25 mouse cellular contexts compared by ENCODE assay signal in the genomic region with DNA sequence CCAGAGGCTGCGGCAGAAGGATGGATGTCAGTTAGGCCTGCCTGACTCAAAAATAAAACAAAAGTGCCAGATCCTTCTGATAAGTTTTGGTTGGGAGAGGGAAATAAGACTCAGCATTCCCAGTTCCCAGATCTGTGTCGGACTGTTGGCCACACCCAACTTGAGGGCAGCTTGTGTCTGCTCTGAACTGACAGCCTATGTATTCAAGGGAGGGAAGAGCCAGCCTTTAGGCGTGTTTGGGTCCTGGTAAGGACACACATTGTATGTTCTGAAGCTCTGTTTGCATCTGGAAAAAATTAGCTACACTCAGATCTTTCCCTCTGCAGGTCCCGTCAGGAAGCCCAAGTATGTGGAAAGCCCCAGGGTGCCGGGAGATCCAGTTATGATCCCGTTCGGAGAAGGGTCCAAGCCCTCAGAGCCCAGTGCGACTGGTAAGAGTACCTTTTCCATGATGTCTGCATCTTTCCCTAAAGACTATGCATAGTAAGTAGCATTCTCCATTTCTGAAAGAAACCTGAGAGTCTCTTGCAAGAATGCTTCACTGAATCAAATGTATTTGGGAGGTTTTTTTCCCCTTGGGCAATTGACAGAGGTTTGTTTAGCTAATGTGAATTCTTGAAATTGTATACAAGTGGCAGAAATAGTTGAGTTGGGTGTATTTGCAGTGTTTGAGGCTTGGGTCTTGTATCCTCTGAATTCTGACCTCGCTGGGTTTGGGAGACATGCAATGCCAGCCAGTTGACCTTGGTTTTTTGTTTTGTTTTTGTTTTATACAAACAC.
DNase-seq lines count a peak whose midpoint lies in the region; ATAC-seq lines count a peak whose summit lies in the region.
"Had no signal": no experiment of that assay in that cellular context is flagged by ENCODE, and none has a peak within 500 bp of the region (broad histone marks: within the 10 kb centered on the region; RNA-seq: fewer than 3 reads in every experiment).

No protein-coding gene starts in this region.

- no peaks in the 10 kb centered on the region for H3K9me3 ChIP-seq in hindbrain, embryonic 12.5 days (replicated peaks)
- H3K9me3 ChIP-seq in hindbrain, embryonic 13.5 days, result no peaks in the 10 kb centered on the region
- H3K9me3 ChIP-seq in limb, embryonic 12.5 days, result 0 out of 2 replicates have a peak, but pooled peaks cover 4% of the 10 kb centered on the region
- no peaks in the 10 kb centered on the region for H3K9me3 ChIP-seq in limb, embryonic 10.5 days (replicated peaks)
- no peaks in the 10 kb centered on the region for H3K9me3 ChIP-seq in embryonic facial prominence, embryonic 14.5 days (ENCODE audit: control insufficient read depth, low read length)
- H3K9me3 ChIP-seq: forebrain, embryonic 12.5 days; neural tube, embryonic 13.5 days had no signal

- no peak overlapping the region for H3K4me2 ChIP-seq in hindbrain, embryonic 12.5 days (replicated peaks)
- H3K4me2 ChIP-seq in hindbrain, embryonic 13.5 days, result no peak overlapping the region
- no peak overlapping the region for H3K4me2 ChIP-seq in limb, embryonic 12.5 days
- 0 out of 2 replicates have a peak overlapping the region, but pooled peaks have one; percentile 1 for H3K4me2 ChIP-seq in embryonic facial prominence, embryonic 14.5 days (ENCODE audit: low read depth, low read length)
- H3K4me2 ChIP-seq: forebrain, embryonic 12.5 days; hindbrain, embryonic 15.5 days; liver, embryonic 11.5 days; neural tube, embryonic 13.5 days had no signal

- peaks cover 8% of the 10 kb centered on the region; the same call in 1 of the 2 replicates for H3K4me1 ChIP-seq in hindbrain, embryonic 12.5 days
- no peaks in the 10 kb centered on the region for H3K4me1 ChIP-seq in hindbrain, embryonic 13.5 days (replicated peaks)
- H3K4me1 ChIP-seq in limb, embryonic 12.5 days (replicated peaks), result peaks cover 49% of the 10 kb centered on the region
- peaks cover 51% of the 10 kb centered on the region for H3K4me1 ChIP-seq in limb, embryonic 10.5 days
- H3K4me1 ChIP-seq in embryonic facial prominence, embryonic 14.5 days (ENCODE audit: control insufficient read depth, insufficient read depth, low read length), result peaks cover 22% of the 10 kb centered on the region
- H3K4me1 ChIP-seq: hindbrain, embryonic 15.5 days had no signal

- H3K4me3 ChIP-seq in hindbrain, embryonic 12.5 days, result no peak overlapping the region
- no peak overlapping the region for H3K4me3 ChIP-seq in hindbrain, embryonic 13.5 days
- no peak overlapping the region for H3K4me3 ChIP-seq in limb, embryonic 12.5 days (replicated peaks)
- no peak overlapping the region for H3K4me3 ChIP-seq in limb, embryonic 10.5 days
- H3K4me3 ChIP-seq in embryonic facial prominence, embryonic 14.5 days (ENCODE audit: low read depth, low read length), result no peak overlapping the region
- H3K4me3 ChIP-seq: erythroblast, embryonic 14.5 days; forebrain, embryonic 12.5 days; hindbrain, embryonic 15.5 days; myocyte; neural tube, embryonic 13.5 days had no signal

- peak overlapping the region; percentile 5; the same call in 1 of the 2 replicates for H3K27ac ChIP-seq in hindbrain, embryonic 12.5 days
- no peak overlapping the region for H3K27ac ChIP-seq in hindbrain, embryonic 13.5 days
- peak overlapping the region; percentile 12 for H3K27ac ChIP-seq in limb, embryonic 12.5 days
- H3K27ac ChIP-seq in limb, embryonic 10.5 days, result no peak overlapping the region
- H3K27ac ChIP-seq in embryonic facial prominence, embryonic 14.5 days (replicated peaks; ENCODE audit: low read depth, low read length), result peak overlapping the region; percentile 57
- H3K27ac ChIP-seq: forebrain, embryonic 12.5 days; hindbrain, embryonic 15.5 days; neural tube, embryonic 13.5 days had no signal

- H3K27me3 ChIP-seq in hindbrain, embryonic 12.5 days, result no peaks in the 10 kb centered on the region
- no peaks in the 10 kb centered on the region for H3K27me3 ChIP-seq in hindbrain, embryonic 13.5 days
- no peaks in the 10 kb centered on the region for H3K27me3 ChIP-seq in limb, embryonic 12.5 days
- no peaks in the 10 kb centered on the region for H3K27me3 ChIP-seq in limb, embryonic 10.5 days (ENCODE audit: low read depth, poor library complexity, severe bottlenecking)
- no peaks in the 10 kb centered on the region for H3K27me3 ChIP-seq in embryonic facial prominence, embryonic 14.5 days (replicated peaks; ENCODE audit: control insufficient read depth, insufficient read depth, low read length)
- H3K27me3 ChIP-seq: forebrain, embryonic 12.5 days; hindbrain, embryonic 15.5 days; neural tube, embryonic 13.5 days had no signal

- ATAC-seq in hindbrain, embryonic 12.5 days (ENCODE audit: low FRiP score), result no peak
- ATAC-seq in hindbrain, embryonic 13.5 days (ENCODE audit: low FRiP score), result no peak
- ATAC-seq in limb, embryonic 12.5 days (ENCODE audit: insufficient number of reproducible peaks, insufficient read depth, low FRiP score, low TSS enrichment, low read depth), result no peak
- ATAC-seq in embryonic facial prominence, embryonic 14.5 days (ENCODE audit: low read depth), result no peak; the same call in 1 of the 2 replicates
- ATAC-seq: liver, postnatal 0 days; midbrain, embryonic 16.5 days had no signal

- 66% methylated on average over 9 of the region's 9 CpGs for WGBS in hindbrain, embryonic 12.5 days
- WGBS in hindbrain, embryonic 13.5 days, result 79% methylated on average over 9 of the region's 9 CpGs
- WGBS in limb, embryonic 12.5 days, result 43% methylated on average over 9 of the region's 9 CpGs
- WGBS in limb, embryonic 10.5 days, result 71% methylated on average over 9 of the region's 9 CpGs
- 27% methylated on average over 9 of the region's 9 CpGs for WGBS in embryonic facial prominence, embryonic 14.5 days

- H3K36me3 ChIP-seq in hindbrain, embryonic 12.5 days, result no peaks in the 10 kb centered on the region
- H3K36me3 ChIP-seq in hindbrain, embryonic 13.5 days, result no peaks in the 10 kb centered on the region
- peaks cover 28% of the 10 kb centered on the region; the same call in 1 of the 2 replicates for H3K36me3 ChIP-seq in limb, embryonic 12.5 days
- peaks cover 50% of the 10 kb centered on the region for H3K36me3 ChIP-seq in limb, embryonic 10.5 days
- H3K36me3 ChIP-seq in embryonic facial prominence, embryonic 14.5 days (ENCODE audit: control insufficient read depth, insufficient read depth, low read length), result no peaks in the 10 kb centered on the region
- H3K36me3 ChIP-seq: hindbrain, embryonic 15.5 days; neural tube, embryonic 13.5 days had no signal

- no peak overlapping the region for H3K9ac ChIP-seq in hindbrain, embryonic 12.5 days
- H3K9ac ChIP-seq in hindbrain, embryonic 13.5 days, result no peak overlapping the region
- no peak overlapping the region for H3K9ac ChIP-seq in limb, embryonic 12.5 days (replicated peaks)
- H3K9ac ChIP-seq in embryonic facial prominence, embryonic 14.5 days (ENCODE audit: low read depth, low read length), result no peak overlapping the region
- H3K9ac ChIP-seq: forebrain, embryonic 12.5 days; hindbrain, embryonic 15.5 days; liver, postnatal 0 days; neural tube, embryonic 13.5 days had no signal

- DNase-seq in limb, embryonic 10.5 days (ENCODE audit: low spot score), result no peak
- DNase-seq in embryonic facial prominence, embryonic 14.5 days (ENCODE audit: low spot score), result peak; percentile 74
- DNase-seq in heart, adult 11 months, result no peak
- no peak for DNase-seq in left cerebral cortex, adult 9 months (ENCODE audit: low spot score in 2 of 2)
- DNase-seq: adrenal gland, postnatal 14 days; cerebellum, adult 2 months; cerebellum, postnatal 36 days; embryo, embryonic 11 days; gastrocnemius, postnatal 36 days; heart, postnatal 36 days; kidney, adult 9 months; liver, postnatal 0 days; lung, postnatal 36 days; thymus, adult 18-20 months; thymus, postnatal 36 days had no signal

Comparison
In these comparisons a context has a peak if more than half of its experiments do, and no peak if none do; other contexts are left out.
1. H3K27ac ChIP-seq: peak in hindbrain, embryonic 12.5 days (single experiment), limb, embryonic 12.5 days (single experiment) and embryonic facial prominence, embryonic 14.5 days (single experiment); none in hindbrain, embryonic 13.5 days (single experiment) and limb, embryonic 10.5 days (single experiment).